Mouse (Mus musculus): ENCODE data around the gene Tarm1.

The Tarm1 gene

DNA sequence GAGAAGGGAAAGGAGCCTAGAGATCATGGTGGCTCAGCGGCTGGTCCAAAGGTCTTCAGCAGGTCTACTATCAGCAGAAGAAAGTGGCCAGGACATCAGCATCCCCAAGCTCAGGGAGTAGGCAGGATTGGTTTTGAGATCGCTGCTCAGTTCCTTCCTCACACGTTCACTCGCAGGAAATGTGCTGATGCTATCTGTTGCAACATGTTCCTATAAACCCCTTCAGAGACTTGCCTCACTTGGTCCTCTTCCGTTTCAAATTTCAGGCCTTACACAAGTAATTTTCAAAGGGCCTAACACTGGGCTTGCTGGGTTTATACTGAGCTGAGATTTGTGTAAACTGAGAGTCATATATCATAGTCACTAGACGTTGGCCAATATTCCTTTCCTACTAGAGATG, at the start of gene Tarm1:
TSS of gene Tarm1 (minus strand) at position 186 of the 400 bp plus-strand sequence.
- no peak for DNase-seq (ENCODE audit: low spot score in 2 of 2)

DNA sequence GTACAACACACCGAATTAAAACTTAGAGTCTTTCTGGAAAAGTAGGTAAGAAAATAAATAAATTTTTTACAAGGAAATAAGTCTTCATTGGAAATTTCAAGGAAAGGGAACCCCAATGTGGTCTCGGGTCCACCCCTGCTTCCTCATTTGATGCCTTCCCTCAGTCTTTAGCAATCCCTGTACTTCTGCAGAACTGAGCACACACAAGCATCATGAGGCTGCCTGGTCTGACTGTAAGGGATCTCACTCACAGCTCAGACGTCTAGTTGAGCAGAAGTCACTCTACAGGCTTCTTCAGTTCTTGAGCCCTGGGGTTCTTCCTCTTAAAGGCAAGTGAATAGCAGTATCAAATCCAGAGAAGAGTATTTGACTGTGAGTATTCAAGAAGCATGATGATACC, 3.5 kb upstream of the Tarm1 start:
- no peak for DNase-seq (ENCODE audit: low spot score in 2 of 2)

DNA sequence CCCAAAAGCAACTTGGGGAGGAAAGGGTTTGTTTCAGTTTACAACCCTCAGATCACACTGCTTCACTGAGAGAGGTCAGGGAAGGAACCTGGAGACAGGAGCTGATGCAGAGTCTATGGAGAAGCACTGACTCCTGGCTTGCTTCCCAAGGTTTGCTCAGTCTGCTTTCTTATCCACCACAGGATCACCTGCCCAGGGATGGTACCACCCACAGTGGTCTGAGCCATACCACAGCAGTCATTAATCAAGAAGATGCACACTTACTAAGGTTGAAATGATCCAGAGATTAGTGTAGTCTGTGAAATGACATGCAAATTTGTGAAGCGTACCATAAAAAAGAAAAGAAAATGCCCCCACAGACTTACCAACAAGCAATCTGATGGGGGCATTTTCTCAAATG, 2.0 kb downstream of the Tarm1 start:
- DNase-seq (ENCODE audit: low spot score in 2 of 2), result no peak

DNA sequence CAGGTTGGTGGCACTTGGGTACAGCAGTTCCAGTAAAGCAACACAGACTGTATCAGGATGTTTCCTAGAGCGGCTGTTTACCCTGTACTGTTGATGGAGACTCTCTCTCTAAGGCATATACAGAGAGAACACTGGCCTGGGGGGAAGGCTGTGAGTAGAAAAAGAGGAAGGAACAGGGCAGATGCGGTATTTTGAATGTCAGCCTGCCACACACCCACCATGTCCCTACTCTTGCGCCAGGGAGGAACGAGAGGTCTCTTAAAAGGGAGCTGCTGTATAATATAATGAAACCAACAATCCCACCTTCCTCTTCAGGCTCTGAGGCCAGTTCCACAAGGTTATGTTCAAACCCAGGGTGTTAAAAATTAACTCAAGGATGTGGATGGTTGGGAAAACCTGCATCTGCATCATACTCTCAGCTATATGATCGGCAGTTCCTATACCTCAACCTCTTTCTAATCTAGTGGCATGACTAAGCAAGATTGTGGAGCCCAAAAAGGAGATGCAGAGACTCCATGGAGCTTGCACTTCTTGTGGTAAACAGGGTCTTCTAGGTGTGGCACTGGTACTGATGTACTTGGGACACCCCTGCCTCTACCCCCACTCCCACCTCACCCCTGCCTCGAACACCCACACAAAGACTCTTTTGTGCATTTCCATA, 20.3 kb downstream of the Tarm1 start:
- no peak for DNase-seq (ENCODE audit: low spot score in 2 of 2)

DNA sequence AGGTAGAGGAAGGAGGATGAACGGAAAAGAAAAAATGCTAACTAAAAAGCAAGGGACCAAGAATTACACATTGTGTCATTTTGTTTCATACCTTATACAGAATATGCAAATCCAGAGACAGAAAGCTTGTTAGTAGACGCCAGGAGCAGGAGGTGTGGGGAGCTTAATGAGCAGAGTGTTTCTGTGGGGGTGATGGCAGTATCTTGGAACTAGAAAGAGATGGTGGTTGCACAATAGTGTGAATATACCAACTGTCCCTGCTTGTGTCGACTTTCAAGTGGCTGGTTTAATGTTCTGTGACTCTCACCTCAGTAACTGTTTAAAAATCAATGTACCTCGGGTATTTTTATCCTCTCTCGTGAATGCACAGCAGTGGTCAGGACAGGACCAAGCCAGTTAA, 25.7 kb downstream of the Tarm1 start:
- no peak for DNase-seq (ENCODE audit: low spot score in 2 of 2)

DNA sequence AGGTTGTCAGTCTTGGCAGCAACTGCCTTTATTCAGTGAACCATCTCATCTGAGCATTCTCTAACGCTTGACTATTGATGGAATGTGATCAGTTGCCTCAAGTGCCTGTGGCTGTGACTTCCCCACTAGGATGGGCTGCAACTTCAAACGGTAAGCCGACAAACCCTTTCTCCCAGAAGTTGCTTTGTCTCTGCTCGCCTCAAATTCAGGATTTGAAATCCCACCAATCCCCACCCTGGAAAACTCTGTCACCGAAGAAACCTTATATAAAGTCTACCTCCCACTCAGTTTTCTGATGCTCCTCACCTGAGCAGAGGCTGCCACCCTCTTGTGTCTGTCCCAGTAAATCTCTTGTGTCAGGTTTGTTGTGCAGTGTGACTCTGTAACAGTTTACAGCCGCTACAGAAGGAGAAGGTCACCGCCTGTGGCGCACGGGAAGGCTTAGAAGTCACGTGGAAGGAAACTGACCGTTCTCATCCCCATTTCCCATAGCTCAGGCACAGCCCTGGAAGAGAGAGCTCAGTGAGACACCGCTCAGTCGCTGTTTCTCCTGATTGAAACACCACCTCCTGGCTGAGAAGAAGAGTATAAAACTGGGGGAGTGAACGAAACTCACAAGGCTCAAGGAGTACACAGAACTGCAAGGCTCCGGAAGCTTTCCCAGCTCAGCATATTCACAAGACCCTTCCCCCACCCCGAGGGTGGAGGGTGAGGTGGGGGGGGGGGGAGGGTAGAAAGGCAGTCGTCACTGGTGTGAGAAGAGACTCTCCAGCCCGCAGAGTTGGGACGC, 27.9 kb downstream of the Tarm1 start:
- DNase-seq (ENCODE audit: low spot score in 2 of 2), result no peak

DNA sequence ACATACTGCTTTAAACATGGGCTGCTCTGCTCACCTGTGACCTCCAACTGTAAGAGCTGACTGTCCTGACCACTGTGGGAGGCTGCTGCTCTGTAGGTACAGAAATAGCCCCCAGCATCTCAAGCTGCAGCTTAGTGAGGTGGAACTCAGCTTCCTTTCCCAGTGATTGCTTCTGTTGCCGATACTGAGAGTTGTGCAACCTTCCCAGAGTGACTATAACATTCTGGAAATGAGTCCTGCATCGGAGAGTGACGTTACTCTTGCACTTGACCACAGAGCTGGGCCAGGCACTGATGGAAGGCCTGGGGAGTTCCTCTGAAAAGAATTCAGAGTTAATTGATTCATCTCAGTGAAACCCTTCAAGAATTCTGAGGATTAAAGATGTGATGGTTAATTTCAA, 29.6 kb downstream of the Tarm1 start:
- DNase-seq (ENCODE audit: low spot score in 2 of 2), result no peak

DNA sequence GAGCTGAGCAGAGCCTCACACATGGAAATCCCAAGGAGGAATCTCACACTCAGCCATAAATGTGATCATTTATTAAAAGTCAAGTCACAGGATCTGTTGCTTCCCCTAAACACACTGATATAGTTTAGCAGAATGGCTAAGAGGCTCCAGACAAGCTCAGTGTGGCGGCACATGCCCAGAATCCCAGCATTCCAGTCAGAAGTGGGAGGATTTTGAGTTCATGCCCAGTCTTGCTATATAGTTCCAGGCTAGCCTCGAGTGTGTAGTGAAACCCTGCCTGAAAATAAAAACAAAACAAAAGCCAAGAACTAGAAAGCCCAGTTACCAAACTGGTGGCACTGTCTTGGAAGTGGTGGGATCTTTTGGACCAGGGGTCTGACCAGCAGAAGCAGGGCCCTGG, 33.8 kb downstream of the Tarm1 start:
- DNase-seq (ENCODE audit: low spot score in 2 of 2), result no peak

DNA sequence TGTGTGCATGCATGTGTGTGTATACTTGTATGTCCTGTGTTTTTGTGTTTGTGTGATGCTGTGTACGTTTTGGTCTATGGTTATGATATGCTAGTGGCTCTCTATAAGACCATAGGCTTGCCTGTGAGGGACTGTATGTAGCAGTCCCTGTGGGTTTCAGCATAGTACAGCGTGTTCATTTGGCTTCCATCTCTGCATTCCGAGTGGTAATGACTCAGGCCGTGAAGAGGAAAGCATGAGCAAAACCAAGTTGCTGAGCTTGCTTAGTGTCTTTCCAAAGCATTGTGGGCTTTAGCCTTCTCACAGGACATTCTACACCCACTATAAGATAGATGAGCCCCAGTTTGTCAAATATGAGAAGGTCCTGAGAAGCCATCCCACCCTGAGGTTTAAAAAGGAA, 39.1 kb downstream of the Tarm1 start:
- no peak for DNase-seq (ENCODE audit: low spot score in 2 of 2)

DNA sequence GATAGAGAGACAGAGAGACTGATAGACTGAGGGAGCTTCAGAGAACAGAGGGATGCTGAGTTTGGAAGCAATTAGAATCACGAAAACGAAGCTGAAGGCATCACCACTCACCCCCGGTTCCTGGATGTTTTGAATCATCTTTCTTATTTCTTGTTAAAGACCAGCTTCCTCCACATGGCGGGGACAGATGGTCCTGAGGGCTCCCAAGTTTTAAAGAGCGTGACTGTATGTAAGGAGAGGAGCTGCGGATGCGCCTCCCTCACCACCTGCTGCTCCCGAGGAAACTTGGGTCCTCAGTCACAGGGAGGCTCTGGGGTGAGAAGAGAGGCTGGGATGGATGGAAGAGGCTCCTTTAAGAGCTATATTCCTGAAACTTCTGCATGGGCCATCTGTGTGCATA, 42.2 kb downstream of the Tarm1 start:
- DNase-seq (ENCODE audit: low spot score in 2 of 2), result no peak

DNA sequence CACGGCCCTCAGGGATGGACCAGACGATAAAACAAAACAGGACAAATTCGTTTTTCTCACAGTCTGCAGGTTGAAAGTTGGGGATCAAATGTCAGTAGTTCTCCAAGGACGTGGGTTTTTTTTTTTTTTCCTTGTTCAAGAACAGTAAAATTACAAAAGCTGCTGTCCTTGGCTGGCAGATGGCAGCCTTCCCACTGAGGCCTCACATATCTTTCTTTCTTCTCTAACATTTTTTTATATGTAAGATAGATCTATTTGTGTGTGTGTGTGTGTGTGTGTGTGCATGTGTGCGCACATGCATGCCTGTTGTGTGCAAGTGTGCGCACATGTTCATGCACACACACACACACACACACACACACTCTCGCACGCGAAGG, 44.6 kb downstream of the Tarm1 start:
- DNase-seq (ENCODE audit: low spot score in 2 of 2), result no peak

DNA sequence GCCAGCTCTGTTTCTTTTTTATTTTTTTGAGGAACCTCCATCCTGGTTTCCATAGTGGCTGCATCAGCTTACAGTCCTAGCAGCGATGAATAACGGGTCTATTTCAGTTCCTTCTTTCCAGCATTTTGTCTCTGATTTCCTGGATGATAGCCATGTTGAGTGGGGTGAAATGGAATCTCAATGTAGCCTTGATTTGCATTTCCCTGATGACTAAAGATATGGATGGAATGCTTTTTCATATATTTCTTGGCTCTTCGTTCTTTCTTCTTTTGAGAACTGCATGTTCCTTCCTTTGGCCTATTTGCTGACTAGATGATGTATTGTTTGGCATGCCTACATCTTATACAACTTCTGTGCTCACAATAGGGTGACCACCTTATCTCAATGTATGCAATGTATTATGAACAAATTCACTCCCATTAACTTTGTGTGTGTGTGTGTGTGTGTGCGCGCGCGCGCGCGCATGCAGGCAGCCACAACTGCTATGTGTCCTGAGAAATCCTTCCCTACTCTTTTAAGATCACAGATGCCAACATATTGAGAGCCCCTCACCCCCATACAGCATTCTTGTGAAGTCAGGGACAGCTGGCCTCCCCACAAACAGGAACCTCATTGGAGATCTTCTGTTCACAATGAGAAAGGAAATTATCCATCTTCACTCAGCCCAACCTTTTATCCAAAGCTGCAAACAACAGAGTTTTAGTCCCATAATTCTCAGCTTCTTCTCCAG, 45.1 kb downstream of the Tarm1 start:
- DNase-seq (ENCODE audit: low spot score in 2 of 2), result no peak

DNA sequence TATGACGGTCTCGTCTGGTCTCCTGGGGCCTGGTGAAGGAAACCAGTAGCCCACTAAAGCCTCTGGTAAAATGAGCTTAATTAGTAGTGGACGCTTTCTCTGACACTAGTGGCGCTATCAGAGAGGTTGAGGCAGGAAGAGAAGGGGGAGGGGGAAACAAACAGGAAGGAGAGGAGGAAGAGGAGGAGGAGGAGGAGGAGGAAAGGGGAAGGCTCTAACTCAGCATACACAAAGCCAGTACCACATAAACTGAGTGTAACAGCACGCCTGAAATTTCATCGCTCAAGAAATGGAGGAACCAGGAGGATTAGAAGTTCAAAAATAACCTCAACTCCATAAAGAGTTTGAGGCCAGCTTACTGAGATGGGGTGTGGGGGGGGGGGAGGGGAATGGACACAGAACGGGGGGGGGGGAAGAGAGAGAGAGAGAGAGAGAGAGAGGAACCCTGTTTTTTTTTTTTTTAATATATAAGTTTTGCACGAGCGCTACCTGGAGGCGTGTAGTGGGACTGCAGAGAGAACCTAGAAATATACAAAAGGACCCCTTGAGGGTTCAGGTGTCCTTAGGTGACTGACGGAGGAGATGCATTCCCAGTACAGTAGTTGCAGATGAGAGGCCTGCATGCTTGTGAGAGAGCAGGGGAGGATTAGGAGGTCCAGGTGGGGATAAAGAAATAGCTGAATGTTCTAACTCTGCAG, 48.8 kb downstream of the Tarm1 start:
- DNase-seq (ENCODE audit: low spot score in 2 of 2), result no peak

DNA sequence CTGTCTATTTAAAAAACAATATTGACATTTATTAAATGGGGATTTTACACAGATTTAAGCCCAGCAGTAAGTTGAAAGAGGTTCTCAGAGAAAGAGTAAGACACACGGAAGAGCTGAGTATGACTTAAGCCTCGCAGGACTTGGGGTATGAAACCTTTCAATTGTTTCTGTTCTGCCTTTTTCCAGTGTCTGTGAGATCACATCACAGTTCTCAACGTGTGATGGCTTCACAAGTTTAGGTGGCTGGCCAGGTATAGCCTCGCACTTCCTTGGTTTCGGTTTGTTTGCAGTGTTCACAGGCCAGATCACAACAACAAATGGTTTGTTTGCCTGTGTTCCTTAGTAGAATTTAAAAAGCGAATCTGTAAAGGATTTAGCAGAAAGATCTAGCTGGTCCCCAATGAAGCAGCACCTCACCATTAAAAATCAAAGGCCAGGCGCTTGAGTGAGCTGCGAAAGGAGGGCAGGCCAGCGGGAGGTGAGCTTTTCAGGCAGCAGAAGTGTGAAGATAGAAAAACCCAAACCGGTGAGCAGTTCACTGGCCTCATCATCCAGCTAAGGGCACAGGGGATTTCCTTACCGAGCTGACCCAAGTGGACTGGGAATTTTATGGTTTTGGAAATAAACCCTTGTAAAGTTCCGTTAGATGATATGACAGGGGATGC, 49.5 kb downstream of the Tarm1 start:
- DNase-seq (ENCODE audit: low spot score in 2 of 2), result no peak

DNA sequence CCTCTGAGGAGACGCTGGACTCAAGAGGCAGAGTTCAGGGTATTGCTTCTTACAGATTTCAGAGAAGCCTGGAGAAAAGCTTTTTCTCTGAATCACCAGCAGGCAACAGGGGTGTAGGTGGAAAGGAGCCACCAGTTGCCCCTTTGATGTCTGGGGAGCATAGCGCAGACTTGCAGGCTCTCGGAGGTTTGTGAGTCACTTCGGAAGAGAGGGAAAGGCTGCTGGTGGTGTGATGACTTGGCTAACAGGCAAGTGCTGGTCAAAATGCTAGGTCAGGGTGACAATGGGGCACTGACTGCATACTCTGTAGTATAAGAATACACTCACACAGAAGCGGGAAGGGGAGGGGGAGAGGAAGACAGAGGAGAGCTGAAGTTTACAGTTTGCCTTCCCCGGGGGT, 51.3 kb downstream of the Tarm1 start:
- DNase-seq (ENCODE audit: low spot score in 2 of 2), result no peak

DNA sequence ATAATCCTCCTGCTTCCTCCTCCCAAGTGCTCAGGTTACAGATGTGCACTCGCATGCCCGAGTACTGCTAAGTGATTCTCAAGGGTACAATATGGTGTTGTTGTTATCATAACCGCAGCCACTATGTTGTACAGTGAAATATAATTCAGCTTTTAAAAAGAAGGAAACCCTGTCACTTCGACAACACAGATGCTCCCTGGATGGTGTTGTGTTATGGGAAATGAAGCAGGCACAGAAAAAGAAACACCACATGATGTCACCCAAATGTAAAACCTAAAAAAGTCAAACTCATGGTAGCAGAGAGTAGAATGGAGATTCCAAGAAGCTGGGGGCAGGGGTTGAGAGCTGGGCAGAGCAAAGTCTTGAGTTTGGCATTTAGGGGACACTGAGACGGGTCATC, 51.8 kb downstream of the Tarm1 start:
- DNase-seq (ENCODE audit: low spot score in 2 of 2), result no peak

DNA sequence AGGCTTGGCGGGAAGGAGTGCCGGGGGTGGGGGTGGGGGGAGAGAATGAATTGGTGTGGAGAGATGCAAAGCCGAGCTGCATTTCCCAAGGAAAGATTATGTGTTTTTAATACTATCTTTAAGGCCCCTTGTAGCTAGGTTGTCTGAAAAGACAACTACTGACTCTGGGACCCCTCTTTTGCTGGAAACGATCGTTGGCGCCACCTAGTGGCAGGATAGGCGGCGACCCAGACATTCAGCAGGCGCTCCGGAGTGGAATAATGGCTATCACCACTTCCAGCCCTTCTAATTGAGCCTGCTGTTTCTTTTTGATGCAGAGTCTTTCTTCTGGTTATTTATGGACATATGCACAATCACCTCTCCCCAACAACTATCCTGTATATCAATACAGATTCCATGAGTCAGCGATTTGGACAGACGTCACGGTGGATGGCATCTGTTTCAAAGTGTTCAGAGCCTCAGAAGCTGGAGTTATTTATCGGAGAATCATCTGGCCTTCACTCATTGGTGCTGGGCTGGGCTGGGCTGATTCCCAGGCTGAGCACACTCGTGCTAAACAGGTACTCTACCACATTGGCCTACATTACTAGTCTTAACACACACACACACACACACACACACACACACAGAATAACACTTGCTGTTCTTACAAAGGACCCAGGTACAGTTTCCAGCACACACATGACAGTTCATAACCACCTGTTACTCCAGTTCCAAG, 53.5 kb downstream of the Tarm1 start:
- peak; percentile 59 to 89 for DNase-seq (ENCODE audit: low spot score in 2 of 2)

DNA sequence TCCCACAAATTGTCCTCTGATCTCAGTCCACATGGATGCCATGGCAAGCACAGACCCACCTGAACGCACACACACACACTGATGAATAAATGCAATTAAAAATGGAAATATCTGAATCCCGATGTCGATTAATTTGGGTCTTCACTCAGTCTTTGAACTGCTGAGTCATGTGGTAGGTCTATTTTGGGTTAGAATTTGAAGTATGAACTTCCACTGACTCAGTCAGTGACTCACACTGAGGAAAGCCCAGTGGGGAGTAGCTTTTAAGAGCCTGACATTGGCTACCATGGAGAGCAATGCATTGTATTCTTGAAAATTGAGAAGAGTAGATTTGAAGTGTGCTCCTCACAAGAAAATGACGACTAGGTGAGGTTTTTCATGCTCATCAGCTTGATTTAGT, 55.4 kb downstream of the Tarm1 start:
- DNase-seq (ENCODE audit: low spot score in 2 of 2), result no peak

DNA sequence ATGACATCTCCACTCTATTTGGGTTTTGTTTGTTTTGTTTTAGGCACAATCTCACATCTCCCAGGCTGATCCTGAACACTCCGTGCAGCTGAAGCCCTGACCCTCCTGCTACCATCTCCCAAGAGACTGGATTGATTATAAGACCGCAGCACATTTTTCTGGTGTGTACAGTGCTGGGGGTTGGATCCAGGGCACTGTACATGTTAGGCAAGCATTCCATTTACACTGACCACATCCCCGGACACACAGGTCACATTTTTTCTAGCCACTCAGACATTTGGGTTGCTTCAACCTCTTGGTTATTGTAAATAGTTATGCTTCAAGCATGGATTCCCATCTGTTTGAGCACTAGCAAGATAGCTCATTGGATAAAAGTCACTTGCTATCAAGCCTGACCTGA, 55.8 kb downstream of the Tarm1 start:
- DNase-seq (ENCODE audit: low spot score in 2 of 2), result no peak

DNA sequence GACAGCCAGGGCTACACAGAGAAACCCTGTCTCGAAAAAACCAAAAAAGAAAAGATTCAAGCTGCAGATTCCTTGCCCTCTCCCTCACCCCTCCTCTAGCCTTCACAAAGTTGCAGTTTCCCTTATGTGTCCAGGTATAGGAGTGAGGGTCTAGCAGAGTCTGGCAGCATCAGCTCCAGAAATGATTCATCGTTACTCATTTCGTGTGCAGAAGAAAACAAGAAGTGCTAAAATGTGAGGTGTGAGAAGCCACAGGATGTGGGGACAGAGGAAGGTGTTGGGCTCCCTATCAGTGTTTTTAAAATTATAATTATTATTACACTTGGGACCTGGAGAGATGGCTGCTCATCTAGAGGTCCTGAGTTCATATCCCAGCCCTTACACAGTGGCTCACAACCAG, 57.7 kb downstream of the Tarm1 start:
- no peak for DNase-seq (ENCODE audit: low spot score in 2 of 2)

DNA sequence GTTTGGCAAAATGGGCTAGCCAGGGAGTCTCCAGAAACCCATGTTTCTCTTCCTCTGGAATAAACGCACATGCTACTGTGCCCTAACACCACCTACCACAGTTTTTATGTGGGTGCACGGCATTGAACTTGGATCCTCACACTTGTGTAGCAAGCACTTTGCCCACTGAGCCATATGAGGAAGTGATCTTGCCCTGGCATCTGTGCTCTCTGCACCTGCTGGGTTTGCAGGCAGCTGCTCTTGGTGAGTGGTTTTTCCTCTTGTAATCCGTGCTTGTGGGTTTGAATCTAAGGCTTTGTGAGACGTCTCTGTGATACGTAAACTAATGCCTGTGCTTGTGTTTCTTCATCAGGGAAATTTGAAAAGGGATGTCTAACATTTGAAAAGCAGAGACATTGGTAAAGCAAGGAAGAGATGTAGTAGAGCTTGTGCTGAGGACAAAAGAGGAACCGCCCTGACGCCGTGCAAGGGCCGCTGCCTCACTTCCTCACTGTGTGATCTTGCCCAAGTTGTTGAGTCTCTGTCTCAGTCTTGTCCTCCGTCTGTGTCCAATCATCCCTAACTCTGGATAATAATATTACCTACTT, 59.9 kb downstream of the Tarm1 start:
- peak in 1 of 2 experiments; percentile 35 for DNase-seq (ENCODE audit: low spot score in 2 of 2)
